Mouse (Mus musculus) kidney, postnatal 10 days (tissue): ENCODE data around the gene Fcer1g.
A peak's percentile ranks its signal among the peaks of the same experiment; 100 is the strongest.
"Not testable (repeated sequence)": the region's sequence is repeated elsewhere in the genome, so short reads cannot be mapped to it uniquely, and the experiment has no call there.

Experiments used
- DNase-seq: peaks from one replicate; pipeline ENCODE4 v3.0.0; 2021; ENCODE audit warnings: mixed read lengths

Gene Fcer1g

DNA sequence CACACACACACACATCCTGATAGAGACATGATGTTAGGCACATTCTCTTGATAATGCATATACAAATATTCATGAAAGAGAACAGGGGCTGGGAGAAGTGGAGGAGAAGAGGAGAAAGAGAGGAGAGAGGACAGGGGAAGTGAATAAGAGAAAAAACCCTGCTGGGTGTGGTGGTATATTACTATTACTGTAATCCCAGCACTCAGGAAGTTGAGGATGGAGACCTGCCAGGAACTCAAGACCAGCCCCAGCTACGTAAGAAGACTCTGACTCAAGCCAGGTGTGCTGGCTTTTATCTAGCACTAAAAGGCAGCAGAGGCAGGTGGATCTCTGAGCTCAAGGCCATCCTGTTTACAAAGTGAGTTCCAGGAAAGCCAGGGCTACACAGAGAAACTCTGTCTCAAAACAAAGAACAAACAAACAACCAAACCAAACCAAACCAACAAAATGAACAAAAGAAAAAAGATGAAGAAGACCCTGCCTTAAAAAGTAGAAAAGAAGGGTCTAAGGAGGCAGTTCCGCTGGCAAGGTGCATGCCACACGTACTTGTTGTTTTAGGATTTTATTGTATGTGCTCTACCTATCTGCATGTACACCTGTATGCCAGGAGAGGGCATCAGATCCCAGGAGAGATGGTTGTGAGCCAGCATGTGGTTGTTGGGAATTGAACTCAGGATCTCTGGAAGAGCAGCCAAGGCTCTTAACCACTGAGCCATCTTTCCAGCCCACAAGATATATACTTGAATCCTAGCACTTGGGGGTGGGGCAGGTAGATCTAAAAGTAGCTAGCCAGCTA, 29.7 kb upstream of the Fcer1g start:
- peak; percentile 52 for DNase-seq

- DNase-seq, result peak; percentile 83
Measured at GRCm38 (mm10) chr1:171263185-171263611, 29.0 kb upstream of the Fcer1g start.

DNA sequence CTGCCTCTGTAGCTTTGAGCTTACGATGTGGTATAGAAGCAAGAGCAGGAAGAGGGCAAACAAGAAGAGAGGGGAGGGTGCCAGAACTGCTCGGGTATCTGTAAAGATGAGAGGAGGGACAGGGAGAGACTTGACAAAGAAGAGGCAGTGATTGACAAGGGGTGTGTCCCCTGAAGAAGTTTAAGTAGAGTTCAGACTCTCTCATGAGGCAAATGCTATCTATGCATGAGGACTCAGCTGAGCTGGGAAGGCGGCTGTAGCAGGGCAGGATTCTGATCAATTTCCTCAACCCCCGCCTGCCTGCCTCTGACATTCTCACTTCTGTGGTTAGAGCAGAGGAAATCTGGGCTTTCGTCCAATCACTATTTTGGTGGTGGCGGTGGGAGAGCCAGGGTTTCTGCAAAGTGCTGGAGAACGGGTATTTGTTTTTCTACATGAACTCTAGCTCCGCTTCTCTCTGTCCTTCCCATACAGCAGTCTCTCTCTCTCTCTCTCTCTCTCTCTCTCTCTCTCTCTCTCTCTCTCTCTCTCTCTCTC, 28.5 kb upstream of the Fcer1g start:
- peak; percentile 86 for DNase-seq

GRCm38 (mm10) chr1:171260316-171260715, 26.2 kb upstream of the Fcer1g start:
- DNase-seq, result no peak

- no peak for DNase-seq
Measured at GRCm38 (mm10) chr1:171258921-171259320, 24.8 kb upstream of the Fcer1g start.

GRCm38 (mm10) chr1:171257781-171258180, 23.6 kb upstream of the Fcer1g start:
- DNase-seq, result no peak

DNA sequence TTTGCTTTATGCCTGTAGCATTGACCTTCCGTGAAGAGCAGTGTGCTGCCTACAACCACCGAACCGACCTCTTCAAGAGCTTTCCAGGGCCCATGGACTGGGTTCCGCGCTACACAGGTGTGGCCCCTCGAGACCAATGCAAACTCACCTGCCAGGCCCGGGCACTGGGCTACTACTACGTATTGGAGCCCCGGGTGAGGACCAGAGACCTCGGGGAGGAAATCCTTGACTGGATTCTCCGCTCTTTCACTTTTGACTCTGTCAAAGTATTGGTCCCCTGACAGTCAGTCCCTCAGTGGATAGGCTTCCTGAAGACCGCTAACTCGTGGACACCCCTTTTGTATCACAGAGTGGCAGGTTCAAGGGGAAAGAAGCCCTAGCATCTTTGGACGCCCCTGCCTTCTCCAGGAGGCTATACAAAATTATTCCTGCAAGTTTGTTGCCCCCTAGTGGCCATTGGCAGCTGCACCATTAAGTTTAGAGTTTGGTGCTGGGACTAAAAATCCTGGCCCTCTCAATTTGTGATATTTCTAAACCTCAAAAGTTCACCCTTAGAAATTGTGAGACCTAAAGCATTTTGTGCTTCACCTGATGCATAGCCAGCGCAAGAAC, 22.9 kb upstream of the Fcer1g start:
- peak; percentile 81 for DNase-seq

GRCm38 (mm10) chr1:171256095-171256818, 22.1 kb upstream of the Fcer1g start:
- peak; percentile 58 for DNase-seq

DNA sequence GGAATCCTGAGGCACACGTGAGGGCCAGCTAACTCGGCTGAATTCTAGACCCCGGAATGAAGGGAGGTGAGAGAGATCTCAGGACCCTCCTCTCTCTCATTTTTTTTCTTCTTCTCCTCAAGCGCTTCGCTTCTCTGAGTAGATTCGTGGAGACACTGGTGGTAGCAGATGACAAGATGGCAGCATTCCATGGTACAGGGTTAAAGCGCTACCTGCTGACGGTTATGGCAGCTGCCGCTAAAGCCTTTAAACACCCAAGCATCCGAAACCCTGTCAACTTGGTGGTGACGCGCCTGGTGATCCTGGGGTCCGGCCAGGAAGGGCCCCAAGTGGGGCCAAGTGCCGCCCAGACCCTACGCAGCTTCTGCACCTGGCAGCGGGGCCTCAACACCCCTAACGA, 18.2 kb upstream of the Fcer1g start:
- no peak for DNase-seq

DNA sequence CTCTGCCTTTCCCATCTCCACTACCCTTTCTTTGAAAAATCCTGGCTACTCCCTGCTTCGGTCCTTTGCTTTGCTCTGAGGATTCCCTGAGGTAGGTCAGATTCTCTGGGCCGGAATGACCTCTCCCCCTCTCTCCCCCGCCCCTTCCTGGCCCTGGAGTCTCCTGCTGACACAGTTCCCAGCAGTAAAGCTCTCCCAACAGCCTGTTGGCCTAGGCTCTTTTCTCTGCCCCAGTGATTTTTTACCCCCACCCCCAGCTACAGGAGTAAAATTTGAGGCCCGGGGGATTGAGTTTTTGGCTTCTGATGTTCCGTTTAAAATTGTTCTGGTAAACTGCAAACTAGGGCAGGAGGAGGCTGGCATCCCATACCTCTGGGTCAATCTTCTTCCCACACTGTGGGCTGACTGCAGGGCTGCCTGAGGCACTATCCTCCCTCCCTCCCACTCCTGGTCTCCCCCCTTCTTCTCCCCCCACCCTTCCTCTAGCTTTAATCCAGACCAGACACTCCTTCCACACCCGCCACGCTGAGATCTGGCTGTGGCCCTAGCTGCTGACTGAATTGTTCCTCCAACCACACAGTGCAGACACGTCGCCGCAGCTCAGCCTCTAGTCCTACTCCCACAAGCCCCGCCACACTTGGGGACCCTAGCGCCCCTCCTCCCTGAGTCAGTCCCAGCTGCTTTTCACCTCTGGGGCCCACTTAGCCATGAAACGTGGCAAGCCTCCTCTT, 17.6 kb upstream of the Fcer1g start:
- DNase-seq, result peak; percentile 76

DNA sequence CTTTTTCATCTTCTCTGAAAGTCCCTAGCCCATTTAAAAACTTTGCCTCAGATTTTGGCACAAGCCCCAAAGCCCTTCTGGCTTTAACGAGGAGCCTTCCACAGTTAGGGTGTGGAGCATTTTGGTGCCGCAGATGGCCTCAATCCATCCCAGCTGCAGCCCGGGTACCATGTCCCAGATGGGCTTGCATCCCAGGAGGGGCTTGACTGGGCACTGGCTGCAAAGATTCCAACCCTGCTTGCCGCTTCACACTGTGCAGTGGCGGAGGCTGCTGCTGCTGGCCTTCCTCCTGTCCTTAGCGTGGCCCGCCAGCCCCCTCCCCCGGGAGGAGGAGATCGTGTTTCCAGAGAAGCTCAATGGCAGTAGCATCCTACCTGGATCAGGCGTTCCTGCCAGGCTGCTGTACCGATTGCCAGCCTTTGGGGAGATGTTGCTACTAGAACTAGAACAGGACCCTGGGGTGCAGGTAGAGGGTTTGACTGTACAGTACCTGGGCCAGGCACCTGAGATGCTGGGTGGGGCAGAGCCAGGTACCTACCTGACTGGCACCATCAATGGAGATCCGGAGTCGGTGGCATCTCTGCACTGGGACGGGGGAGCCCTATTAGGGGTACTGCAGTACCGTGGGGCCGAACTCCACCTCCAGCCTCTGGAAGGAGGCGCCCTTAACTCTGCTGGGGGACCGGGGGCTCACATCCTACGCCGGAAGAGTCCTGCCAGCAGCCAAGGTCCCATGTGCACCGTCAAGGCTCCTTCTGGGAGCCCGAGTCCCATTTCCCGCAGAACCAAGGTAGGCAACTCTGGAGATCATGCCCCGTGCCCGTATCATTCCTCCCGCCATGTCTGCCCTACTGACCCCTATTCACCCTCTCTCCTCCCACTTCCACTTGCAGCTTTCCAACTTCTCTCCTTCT, 16.8 kb upstream of the Fcer1g start, which contains the start of gene Ndufs2:
Gene Ndufs2 (minus strand): TSS at position 709 of the 914 bp plus-strand sequence.
- DNase-seq, result peak; percentile 59

GRCm38 (mm10) chr1:171249913-171250600, 15.9 kb upstream of the Fcer1g start, which contains the start of gene Adamts4:
Gene Adamts4, plus strand, starts transcription at chr1:171250421.
- DNase-seq, result peak; percentile 80

DNA sequence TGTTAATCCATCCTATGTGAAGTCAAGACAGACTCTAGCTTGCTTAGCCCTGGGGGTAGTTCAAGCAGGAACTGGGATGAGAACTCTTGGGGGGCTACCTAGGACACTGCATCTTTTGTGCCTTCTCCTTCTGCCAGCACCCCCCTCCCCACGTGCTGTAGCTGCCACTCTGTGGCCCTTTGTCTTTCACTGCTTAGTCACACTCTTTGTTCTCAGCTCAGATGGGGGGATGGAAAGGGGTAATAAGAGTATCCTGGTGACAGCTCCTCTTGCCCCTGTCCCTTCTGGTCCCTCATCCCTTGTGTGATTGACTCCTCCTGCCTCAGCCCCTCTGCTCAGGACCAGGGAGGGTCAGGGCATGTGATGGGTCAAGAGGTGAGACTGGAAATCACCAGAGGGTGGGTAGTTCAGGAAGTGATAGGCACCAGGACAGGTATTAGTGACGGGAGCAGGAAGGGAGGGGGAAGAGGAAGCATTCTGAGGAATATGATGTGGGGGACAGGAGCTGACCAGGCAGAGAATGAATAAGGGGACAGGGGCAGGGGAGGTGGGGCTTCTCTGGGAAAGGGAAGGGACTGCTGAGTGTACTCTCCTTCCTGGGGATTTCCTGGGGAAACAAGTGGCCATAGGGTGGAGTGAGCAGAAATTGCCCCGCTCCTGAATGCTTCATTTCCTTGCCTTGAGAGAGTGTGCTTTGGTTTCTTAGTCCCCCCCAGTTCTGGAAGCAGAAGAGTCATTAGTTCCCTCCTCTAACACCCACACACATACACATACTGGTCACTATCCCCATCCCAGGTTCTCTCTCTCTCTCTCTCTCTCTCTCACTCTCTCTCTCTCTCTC, 14.4 kb upstream of the Fcer1g start:
- DNase-seq, result peak; percentile 42

GRCm38 (mm10) chr1:171247916-171248315, 13.8 kb upstream of the Fcer1g start:
- DNase-seq, result peak; percentile 41

DNA sequence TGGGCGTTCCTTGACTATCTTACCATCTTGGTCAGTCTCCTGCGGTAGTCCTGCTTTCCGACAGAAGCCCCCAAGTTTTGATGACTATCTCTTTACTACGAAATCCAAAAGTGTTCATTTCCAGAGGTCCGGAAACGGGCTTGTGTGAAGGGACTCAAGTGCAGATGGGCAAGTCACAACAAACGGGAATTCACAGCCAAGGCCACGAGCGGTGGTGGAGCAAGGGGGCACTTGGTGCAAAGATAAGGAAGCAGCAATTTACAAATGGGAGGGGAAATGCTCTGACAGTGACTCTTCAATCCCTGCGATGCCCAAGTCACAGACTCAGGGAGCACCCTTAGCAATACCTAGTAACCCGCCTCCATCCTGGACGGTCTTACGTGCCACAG, 13.3 kb upstream of the Fcer1g start:
- DNase-seq, result no peak

DNA sequence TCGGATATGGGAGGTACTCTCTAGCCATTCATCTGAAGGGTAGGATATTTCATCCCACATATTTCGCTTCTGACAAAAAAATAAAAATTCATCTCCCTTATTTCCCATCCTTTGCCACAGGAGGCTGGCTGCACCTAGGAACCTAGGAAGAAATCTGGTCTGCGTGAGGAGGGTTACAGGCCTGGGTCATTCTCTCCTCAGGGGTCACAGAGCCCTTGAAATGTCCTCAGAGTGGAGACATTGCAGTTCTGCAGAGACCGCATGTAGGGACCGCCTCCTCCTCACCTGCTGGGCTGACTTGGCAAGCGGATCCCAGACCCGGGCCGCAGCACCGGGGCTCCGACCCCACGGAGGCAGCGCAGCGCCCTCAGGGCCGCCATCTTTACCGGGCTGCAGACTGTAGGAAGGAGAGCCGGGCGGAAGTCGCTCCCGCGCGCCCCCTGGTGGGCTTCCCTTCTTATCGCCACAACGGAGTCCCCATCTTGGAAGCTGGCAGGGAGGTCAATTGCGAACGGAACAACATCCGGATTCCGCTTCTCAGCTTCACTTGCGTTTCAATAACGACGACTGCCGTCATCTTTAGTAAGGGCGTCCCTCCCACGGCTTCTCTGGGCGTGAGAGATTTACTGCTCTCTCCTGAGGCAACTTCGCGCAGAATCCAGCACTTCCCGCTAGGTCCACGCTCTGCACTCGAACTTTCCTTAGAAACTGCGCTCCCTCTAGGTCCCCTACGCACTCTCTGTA, 12.7 kb upstream of the Fcer1g start:
- DNase-seq, result peak; percentile 99

DNA sequence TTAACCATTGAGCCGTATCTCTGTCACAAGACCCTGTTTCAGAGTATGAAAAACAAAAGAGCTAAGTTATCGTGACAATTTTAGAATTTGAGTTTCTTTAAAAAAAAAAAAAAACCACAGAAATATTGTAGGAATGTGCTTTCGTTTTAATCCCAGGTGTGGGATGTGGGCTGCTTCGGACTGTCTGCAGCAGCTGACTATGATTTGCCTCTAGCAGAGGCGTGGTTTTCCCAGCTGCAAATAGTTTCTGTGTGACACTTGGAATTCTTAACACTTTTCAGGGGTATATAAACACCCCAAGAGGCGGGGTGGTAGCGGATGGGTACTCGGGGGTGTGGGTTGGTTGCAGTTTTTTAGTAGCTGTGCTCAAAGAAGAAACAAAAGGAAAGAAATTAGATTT, 11.2 kb upstream of the Fcer1g start:
- DNase-seq, result no peak

GRCm38 (mm10) chr1:171241952-171242351, 7.8 kb upstream of the Fcer1g start:
- not testable (repeated sequence) for DNase-seq

- no peak for DNase-seq
Measured at GRCm38 (mm10) chr1:171240911-171241310, 6.7 kb upstream of the Fcer1g start.
